Mouse (Mus musculus) naive thymus-derived CD4-positive, alpha-beta T cell, adult 2 months (primary cell): ENCODE measurements at regions not wholly inside any gene's neighbourhood (a gene's known extent, or its start where the extent isn't known, plus 50 kb on each side); places are given as distances from the start of the nearest gene placed in this dataset.
"Not testable (repeated sequence)": the region's sequence is repeated elsewhere in the genome, so short reads cannot be mapped to it uniquely, and the experiment has no call there.

Experiments
- DNase-seq: peaks from one replicate; pipeline ENCODE4 v3.0.0-alpha.2; 2011; ENCODE audit warnings: low read depth

GRCm38 (mm10) chr17:13488608-13489324 is 134.4 kb downstream of the Tcp10c start:
- DNase-seq: no peak

DNA sequence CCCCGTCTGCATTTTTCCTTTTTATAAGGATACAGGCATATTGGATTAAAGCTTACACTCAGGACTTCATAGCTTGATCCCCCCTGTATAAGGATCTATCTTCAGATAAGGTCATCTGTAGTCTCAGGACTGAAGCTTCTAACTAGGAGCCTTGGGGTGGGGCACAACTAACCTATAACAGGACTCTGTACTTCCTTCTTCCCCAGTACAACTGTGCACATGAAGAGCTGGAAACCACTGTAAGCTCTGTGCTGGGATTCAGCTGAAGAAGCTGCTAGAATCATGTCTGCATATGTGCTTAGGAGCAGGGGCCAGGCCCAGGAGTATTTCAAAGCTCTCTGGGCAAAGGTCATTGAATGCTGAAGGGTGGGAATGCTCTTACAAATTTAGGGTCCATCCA is 137.9 kb downstream of the Tcp10c start:
- DNase-seq: not testable (repeated sequence)

DNA sequence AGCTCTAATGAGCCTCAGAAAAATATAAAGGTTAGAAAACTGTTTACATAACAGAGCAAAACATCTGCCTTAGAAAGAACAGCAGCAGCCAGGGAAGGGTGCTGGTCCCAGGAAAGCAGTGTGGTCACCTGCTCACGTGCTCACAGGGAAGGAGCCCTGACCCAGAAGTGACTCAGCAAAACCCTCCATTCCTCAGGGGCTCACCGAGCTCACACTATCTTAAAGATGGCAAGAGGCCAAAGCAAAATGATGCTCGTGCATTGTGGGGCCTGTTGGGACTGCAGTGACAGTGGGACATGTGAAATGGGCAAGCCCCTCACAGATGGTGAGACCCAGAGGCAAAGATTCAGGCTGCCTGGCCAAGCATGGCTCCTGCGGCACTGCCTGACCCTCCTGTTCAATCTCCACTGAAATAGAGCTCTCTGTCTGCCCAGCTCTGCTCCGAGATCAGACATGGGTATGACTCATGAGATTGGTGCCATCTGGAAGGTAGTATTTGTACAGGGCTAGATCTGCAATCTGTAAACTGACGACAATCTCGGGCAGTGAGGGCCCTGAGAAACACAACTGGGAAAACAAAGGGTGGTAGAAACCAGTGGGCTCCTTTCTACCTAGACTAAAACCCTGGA is 138.4 kb downstream of the Tcp10c start:
- not testable (repeated sequence) for DNase-seq

DNA sequence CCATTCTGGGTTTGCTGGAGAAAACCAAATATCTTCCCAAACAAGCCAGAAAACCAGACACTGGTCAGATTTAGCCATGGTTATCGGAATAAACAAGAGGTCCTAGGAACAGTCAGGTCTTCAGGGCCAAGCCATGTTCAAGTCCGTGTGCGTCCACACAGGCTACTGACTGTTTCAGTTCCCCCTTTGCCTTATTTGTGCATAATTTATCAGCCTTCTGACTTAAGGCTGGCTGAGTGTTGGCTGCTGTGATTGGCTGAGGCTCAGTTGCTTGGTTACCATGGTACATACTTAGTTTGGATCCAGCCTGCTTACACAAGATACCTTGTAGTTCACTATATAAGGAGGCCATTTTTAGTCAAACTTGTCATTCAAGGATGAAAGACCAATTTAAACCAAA is 139.5 kb downstream of the Tcp10c start:
- not testable (repeated sequence) for DNase-seq

GRCm38 (mm10) chr17:13494475-13494874 is 140.1 kb downstream of the Tcp10c start:
- DNase-seq: not testable (repeated sequence)

DNA sequence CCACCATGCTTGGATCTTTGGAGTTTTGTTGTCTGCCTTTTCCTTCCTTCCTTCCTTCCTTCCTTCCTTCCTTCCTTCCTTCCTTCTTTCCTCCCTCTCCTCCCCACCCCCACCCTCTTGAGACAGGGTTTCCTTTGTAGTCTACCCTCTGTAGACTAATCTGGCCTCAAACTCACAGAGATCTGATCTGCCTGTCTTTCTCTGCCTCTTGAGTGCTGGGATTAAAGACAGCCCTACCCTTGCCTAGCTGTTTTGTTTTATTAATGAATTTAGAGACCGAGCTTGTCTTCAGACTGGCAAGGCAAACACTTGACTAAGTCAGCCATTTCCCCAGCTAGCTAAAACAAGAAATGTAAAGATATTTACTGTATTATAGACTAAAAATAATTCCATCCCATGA is 150.0 kb downstream of the Tcp10c start:
- not testable (repeated sequence) for DNase-seq

DNA sequence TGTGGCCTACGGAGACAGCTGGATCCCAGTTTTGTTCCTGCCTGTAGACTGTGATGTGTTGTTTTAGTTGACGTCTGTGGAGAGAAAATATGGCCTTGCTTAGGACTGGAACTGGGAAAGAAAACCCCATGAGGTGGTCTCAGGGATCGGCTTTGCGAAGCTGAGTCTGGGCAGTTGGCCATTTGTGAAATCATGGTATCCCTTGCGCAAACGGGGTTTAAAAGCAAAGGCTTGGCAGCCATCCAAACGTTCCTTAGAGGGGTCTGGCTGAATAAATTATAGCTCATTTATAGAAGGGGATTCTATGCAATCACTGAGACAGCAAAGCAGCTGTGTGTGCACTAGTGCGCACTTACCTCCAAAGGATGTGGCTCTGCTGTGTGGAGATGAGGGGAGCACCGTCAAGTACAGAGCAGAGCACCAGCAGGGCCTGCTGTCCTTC is 150.5 kb downstream of the Tcp10c start:
- DNase-seq: not testable (repeated sequence)

DNA sequence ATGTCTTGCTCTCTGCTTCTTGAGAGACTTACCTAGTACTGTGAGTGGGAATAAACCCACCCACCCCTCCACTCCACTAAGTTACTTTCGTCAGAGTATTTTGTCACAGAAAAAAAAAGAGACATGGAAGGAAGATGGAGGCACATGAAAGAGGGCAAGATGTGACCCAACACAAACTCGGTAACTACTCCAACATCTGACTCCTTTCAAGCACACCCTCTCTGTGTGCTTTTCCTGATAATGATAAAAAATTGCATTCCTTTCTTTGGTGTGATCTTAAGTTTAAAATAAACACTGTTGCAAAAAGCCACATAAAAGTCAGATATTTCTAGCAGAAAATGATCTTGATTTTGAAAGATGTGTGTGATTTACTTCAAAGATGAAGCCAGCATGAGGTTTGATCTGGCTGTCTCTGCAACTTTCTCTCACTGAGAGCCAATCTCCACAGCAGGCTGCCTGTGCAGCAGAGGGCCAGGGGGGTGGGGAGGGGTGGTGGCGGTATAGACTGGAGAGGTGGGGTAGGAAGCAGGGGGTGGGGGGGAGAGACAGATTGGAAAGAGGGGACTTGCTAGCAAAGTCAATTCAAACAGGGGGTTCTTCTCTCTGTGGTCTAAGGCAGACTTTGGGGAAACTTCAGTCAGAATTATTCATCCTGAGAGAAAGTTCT is 153.2 kb downstream of the Tcp10c start:
- not testable (repeated sequence) for DNase-seq

- not testable (repeated sequence) for DNase-seq
These were observed 165.2 kb downstream of the Tcp10c start for GRCm38 (mm10) chr17:13519409-13520201.

DNA sequence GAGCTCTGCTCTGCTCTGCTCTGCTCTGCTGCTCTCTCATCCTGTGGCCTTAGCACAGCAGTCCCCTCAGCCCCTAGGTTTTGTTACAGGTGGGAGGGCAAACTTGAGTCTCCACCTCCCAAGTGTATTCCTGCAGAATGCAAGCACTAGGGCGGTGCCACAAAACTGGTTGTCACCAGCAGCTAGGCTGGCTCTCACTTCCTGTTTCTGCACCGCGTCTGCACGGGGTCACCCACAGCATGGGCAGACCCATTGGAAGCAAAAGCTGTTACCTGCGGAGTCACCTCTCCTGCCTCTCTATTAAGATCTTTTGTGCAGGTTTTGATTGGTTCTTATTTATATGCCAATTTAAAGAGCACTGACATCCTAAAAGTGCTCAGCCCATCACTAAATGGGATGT is 178.2 kb downstream of the Tcp10c start:
- DNase-seq: peak; percentile 11

DNA sequence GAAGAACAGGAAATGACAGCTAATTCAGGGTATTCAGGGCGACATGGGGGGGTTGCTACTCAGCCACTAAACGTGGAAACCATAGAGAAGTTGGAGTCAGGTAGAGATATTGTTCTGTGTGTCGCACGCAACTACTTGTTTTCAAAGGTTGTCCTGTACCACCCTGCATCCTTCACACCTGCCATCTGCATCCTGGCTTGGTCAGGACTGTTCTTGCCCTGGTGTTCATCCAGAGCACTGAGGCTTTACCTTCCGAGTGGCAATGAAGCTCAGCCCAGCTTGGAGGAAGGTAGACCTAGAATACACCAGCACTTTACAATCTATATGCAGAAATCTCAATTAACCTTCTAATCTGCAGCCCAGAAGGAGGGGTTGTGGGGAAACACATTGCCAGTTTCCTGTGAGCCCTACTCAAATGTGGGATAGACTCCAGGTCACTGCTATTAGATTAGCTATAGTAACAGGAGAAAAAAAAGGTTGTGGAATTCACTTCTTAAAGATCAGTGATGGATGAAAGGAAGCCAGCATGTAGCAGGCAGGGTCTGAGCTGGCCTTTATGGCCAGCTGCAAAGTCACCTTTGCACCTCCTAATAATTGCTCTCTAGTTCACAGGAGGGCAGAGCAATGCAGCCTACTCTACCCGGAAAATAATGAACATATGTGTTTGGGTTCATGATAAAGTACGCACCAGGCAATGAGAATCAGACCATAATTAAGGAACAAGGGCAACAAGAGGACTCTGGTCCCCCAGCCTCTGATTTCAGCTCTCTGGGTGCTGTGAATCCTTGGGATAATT is 186.3 kb downstream of the Tcp10c start:
- DNase-seq: peak; percentile 21

DNA sequence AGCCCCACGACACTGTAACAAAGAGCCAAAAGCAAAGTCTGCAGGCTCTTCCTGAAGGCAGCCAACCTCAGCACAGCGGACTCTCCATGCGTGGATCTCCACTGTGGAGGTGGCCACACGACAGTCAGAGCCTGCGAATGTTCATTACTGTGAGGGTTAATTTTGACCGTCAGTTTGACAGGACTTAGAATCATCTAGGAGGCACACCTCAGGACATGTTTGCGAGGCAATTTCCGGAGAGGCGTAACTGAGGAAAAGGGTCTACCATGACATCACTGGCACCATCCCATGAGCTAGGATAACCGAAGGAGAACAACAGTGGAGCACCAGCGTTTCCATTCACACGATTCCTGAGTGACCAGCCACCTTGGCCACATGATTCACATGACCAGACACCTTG is 186.9 kb downstream of the Tcp10c start:
- DNase-seq: peak; percentile 19

- DNase-seq: peak; percentile 67
These were observed 187.9 kb downstream of the Tcp10c start for GRCm38 (mm10) chr17:13542261-13542660.

DNA sequence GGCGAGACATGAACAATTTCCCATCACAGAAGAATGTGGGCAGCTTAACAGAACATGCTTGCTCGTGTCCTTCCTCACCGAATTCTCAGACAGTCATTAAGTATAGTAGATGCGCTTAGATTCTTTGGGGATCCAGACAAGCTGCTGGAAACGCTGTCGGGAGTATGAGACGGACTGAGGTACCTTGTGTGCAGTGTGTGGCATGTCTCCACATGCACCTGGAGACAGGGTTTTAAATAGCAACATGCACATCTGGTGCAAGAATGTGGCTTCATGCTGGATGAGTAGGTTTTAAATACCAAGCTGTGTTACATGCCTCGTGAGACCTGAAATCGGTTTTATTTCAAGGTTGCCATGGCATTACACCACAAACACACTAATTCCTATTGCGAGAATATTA is 188.5 kb downstream of the Tcp10c start:
- no peak for DNase-seq

- DNase-seq: peak; percentile 42
These were observed 189.8 kb downstream of the Tcp10c start for GRCm38 (mm10) chr17:13544036-13544795.

DNA sequence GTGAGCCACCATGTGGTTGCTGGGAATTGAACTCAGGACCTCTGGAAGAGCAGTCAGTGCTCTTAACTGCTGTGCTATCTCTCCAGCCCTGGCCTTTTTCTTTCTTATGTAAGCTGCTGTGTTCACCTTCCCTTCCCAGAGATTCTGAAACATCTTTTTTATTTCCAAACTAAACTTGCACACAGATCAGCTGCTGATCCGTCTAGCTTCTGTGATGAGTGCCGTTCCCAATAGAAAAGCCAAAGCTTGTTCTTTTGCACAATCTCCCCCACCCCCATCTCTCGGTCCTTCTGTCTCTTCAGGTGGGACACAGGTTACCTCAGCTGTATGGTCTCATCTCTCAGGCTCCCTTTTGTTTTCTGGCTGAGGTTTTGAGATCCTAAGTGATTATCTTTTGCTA is 191.9 kb downstream of the Tcp10c start:
- DNase-seq: no peak

DNA sequence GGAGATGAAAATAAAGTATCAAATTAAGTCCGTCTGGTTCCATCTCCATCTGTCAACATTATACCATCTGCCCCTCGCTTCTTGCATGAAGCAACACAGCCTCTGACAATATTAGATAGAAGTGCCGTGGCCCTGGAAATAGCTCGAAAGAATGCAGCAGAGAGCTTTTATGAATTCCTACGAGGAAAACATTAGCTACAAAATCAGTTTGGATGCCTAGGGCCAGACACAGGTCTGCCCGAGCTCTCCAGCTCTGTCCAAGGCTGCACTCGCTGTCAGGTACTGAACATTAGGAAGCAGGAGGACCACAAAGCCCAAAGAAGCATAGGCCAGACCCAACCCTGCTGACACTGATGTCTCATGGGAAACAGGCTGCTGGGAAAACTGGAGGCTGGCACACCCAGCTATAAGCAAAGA is 192.3 kb downstream of the Tcp10c start:
- no peak for DNase-seq

DNA sequence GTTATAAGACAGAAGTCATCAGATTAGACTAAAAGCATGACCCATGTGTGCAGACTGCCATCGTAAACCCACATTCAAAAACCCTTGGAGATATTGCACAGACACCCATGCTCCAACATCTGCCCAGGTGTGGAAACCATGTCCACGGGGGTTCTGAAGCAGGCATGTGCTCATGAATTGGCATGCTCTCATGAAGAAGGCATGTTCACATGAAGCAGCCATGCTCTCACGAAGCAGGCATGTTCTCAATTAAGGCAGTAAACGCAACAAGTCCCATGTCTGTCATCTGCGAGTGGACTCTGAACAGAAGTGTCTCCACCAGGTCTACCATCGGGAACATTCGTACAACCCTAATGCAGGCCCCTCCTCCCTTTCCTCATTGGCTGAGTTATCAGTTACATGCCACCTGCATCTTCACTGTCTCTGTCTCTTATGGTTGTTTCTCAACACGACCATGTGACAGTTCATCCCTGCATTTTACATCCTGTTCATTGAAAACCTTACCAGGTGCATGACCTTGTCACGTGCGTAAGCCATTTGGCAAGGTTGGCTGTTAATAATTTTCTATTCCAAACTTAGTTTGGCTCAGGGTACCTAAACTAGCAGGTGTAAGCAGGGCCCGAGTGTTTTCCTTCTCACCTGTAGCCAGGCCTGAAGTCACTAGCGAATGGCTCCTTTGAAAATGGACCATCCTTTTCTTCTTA is 193.4 kb downstream of the Tcp10c start:
- no peak for DNase-seq

GRCm38 (mm10) chr17:13549975-13550895 is 195.9 kb downstream of the Tcp10c start:
- no peak for DNase-seq
